Mouse (Mus musculus) brain, embryonic 14.5 days (tissue): ENCODE measurements at regions not wholly inside any gene's neighbourhood (a gene's known extent, or its start where the extent isn't known, plus 50 kb on each side); places are given as distances from the start of the nearest gene placed in this dataset.

ENCODE experiments used
- DNase-seq: peaks from one replicate; pipeline ENCODE4 v3.0.0-alpha.2; 2011; ENCODE audit warnings: low read depth
- CTCF ChIP-seq: fragments of 200-500 bp; IDR thresholded peaks from 2 replicates; pipeline ENCODE4 v1.5.1; 2012; ENCODE audit warnings: inconsistent platforms, mild to moderate bottlenecking, moderate library complexity, borderline replicate concordance; ENCODE audit not compliant: insufficient read depth, insufficient read length; ENCODE audit errors: extremely low read depth
- POLR2A ChIP-seq: fragments of 200-500 bp; IDR thresholded peaks from 2 replicates; pipeline ENCODE4 v1.6.1; 2012; ENCODE audit warnings: mild to moderate bottlenecking, inconsistent platforms, borderline replicate concordance; ENCODE audit not compliant: poor library complexity, insufficient read depth, insufficient read length, severe bottlenecking; ENCODE audit errors: extremely low read depth

DNA sequence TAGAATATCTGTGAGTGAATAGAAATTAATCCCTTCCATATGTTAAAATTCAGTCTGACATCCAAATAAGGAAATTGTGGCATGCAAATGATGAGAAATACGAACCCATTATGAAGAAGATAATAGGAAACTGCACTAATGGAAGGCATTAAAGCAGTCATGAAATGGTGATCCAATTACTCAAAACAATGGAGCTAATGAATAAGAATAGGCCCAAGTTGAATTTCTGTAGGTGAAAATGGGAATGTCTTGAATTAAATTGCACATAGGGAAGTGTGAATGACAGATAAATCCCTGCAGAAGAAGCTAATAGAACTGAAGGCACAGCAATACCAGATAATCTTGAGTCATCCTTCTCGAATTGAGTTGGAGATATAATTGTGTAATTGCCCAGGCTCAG, 792.5 kb upstream of the 1700009N14Rik start:
- TF ChIP-seq CTCF (no peak), POLR2A (no peak)
- peak; percentile 54 for DNase-seq
